Comparison of ENCODE assay signal across 20 mouse cellular contexts in genomic region chr13:71665221-71665916, GRCm38 (mm10).
DNase-seq lines count a peak whose midpoint lies in the region; ATAC-seq lines count a peak whose summit lies in the region.
"Had no signal": no experiment of that assay in that cellular context is flagged by ENCODE, and none has a peak within 500 bp of the region (broad histone marks: within the 10 kb centered on the region; RNA-seq: fewer than 3 reads in every experiment).

No protein-coding gene starts in this region.

- no peaks in the 10 kb centered on the region for H3K36me3 ChIP-seq in midbrain, embryonic 14.5 days (ENCODE audit: control insufficient read depth, insufficient read depth, low read length)
- no peaks in the 10 kb centered on the region for H3K36me3 ChIP-seq in midbrain, embryonic 10.5 days
- no peaks in the 10 kb centered on the region for H3K36me3 ChIP-seq in embryonic facial prominence, embryonic 14.5 days (ENCODE audit: control insufficient read depth, insufficient read depth, low read length)
- H3K36me3 ChIP-seq: forebrain, embryonic 15.5 days; hindbrain, embryonic 12.5 days; neural tube, embryonic 15.5 days; stomach, embryonic 15.5 days had no signal

- no peak overlapping the region for H3K27ac ChIP-seq in midbrain, embryonic 14.5 days (replicated peaks; ENCODE audit: low read depth, low read length)
- H3K27ac ChIP-seq in midbrain, embryonic 10.5 days (replicated peaks): no peak overlapping the region
- peak overlapping the region; percentile 67 for H3K27ac ChIP-seq in embryonic facial prominence, embryonic 14.5 days (replicated peaks; ENCODE audit: low read depth, low read length)
- H3K27ac ChIP-seq: forebrain, embryonic 15.5 days; hindbrain, embryonic 12.5 days; neural tube, embryonic 15.5 days; stomach, embryonic 15.5 days had no signal

- H3K4me3 ChIP-seq in midbrain, embryonic 14.5 days (replicated peaks; ENCODE audit: low read depth, low read length): no peak overlapping the region
- no peak overlapping the region for H3K4me3 ChIP-seq in midbrain, embryonic 10.5 days
- no peak overlapping the region for H3K4me3 ChIP-seq in embryonic facial prominence, embryonic 14.5 days (ENCODE audit: low read depth, low read length)
- H3K4me3 ChIP-seq: forebrain, embryonic 15.5 days; hindbrain, embryonic 12.5 days; neural tube, embryonic 15.5 days; stomach, embryonic 15.5 days had no signal

- DNase-seq in heart, adult 11 months: peak; percentile 76
- no peak for DNase-seq in heart, adult 18-20 months
- peak; percentile 18 for DNase-seq in midbrain, embryonic 14.5 days
- DNase-seq in midbrain, embryonic 10.5 days (ENCODE audit: low spot score): no peak
- DNase-seq in embryonic facial prominence, embryonic 14.5 days (ENCODE audit: low spot score): peak; percentile 89
- DNase-seq in telencephalon, adult 2 months (ENCODE audit: low read depth, low spot score): peak; percentile 2
- DNase-seq in adrenal gland, postnatal 36 days: no peak
- DNase-seq in thymus, postnatal 4 days: no peak
- DNase-seq: adrenal gland, adult 8-10 months; cerebellum, adult 8-10 months; cerebellum, postnatal 36 days; gastrocnemius, postnatal 10 days; kidney, adult 11 months; lung, postnatal 4 days; thymus, adult 2 months had no signal

- 67% methylated on average over 7 of the region's 7 CpGs for WGBS in midbrain, embryonic 14.5 days
- WGBS in midbrain, embryonic 10.5 days: 81% methylated on average over 7 of the region's 7 CpGs
- 19% methylated on average over 7 of the region's 7 CpGs for WGBS in embryonic facial prominence, embryonic 14.5 days

- ATAC-seq in midbrain, embryonic 14.5 days (ENCODE audit: low FRiP score, low TSS enrichment): no peak
- ATAC-seq in embryonic facial prominence, embryonic 14.5 days (ENCODE audit: low read depth): peak; percentile 64; the same call in 1 of the 2 replicates
- ATAC-seq: activated CD4-positive, CD25-positive, alpha-beta regulatory T cell, adult 4 months; forebrain, embryonic 15.5 days had no signal

- H3K9ac ChIP-seq in midbrain, embryonic 14.5 days (replicated peaks; ENCODE audit: low read length): no peak overlapping the region
- no peak overlapping the region for H3K9ac ChIP-seq in embryonic facial prominence, embryonic 14.5 days (ENCODE audit: low read depth, low read length)
- H3K9ac ChIP-seq: forebrain, embryonic 15.5 days; hindbrain, embryonic 12.5 days; neural tube, embryonic 15.5 days; stomach, embryonic 15.5 days had no signal

- H3K9me3 ChIP-seq in midbrain, embryonic 14.5 days (ENCODE audit: control insufficient read depth, low read length): no peaks in the 10 kb centered on the region
- no peaks in the 10 kb centered on the region for H3K9me3 ChIP-seq in midbrain, embryonic 10.5 days (replicated peaks)
- H3K9me3 ChIP-seq in embryonic facial prominence, embryonic 14.5 days (ENCODE audit: control insufficient read depth, low read length): no peaks in the 10 kb centered on the region
- H3K9me3 ChIP-seq: forebrain, embryonic 15.5 days; hindbrain, embryonic 12.5 days; neural tube, embryonic 15.5 days; stomach, embryonic 15.5 days had no signal

- H3K4me2 ChIP-seq in midbrain, embryonic 14.5 days (ENCODE audit: low read length): no peak overlapping the region
- H3K4me2 ChIP-seq in embryonic facial prominence, embryonic 14.5 days (ENCODE audit: low read depth, low read length): no peak overlapping the region
- H3K4me2 ChIP-seq: forebrain, embryonic 15.5 days; hindbrain, embryonic 12.5 days; neural tube, embryonic 15.5 days; stomach, embryonic 15.5 days had no signal

- no peaks in the 10 kb centered on the region for H3K27me3 ChIP-seq in midbrain, embryonic 14.5 days (ENCODE audit: control insufficient read depth, insufficient read depth, low read length)
- no peaks in the 10 kb centered on the region for H3K27me3 ChIP-seq in midbrain, embryonic 10.5 days (ENCODE audit: low read depth, poor library complexity, severe bottlenecking)
- no peaks in the 10 kb centered on the region for H3K27me3 ChIP-seq in embryonic facial prominence, embryonic 14.5 days (replicated peaks; ENCODE audit: control insufficient read depth, insufficient read depth, low read length)
- H3K27me3 ChIP-seq: forebrain, embryonic 15.5 days; stomach, embryonic 15.5 days had no signal

- no peaks in the 10 kb centered on the region for H3K4me1 ChIP-seq in midbrain, embryonic 14.5 days (ENCODE audit: control insufficient read depth, insufficient read depth, low read length)
- H3K4me1 ChIP-seq in midbrain, embryonic 10.5 days: no peaks in the 10 kb centered on the region
- H3K4me1 ChIP-seq in embryonic facial prominence, embryonic 14.5 days (ENCODE audit: control insufficient read depth, insufficient read depth, low read length): peaks cover 20% of the 10 kb centered on the region
- H3K4me1 ChIP-seq: forebrain, embryonic 15.5 days; neural tube, embryonic 15.5 days; stomach, embryonic 15.5 days had no signal

Comparison
In these comparisons a context has a peak if more than half of its experiments do, and no peak if none do; other contexts are left out.
1. DNase-seq: peak in heart, adult 11 months (single experiment), midbrain, embryonic 14.5 days (single experiment), embryonic facial prominence, embryonic 14.5 days (single experiment) and telencephalon, adult 2 months (single experiment); none in heart, adult 18-20 months (0 of 2), midbrain, embryonic 10.5 days (single experiment), adrenal gland, postnatal 36 days (0 of 2) and thymus, postnatal 4 days (single experiment).